Mouse (Mus musculus): ENCODE results near the gene Rnf144b. TPM values are rescaled to one million over a fixed set of nuclear protein-coding genes. Genes with fewer than 3 reads are reported as not detected.

Gene Rnf144b
- total RNA-seq, 2 experiments from 2014 or later: 20.7 to 25.9 TPM

- intact Hi-C loops (cut with DNase I): no loop called here
- Histone ChIP-seq H3K4me3 (no peak overlapping the region), H3K27ac (no peak overlapping the region)
- no peak for DNase-seq (ENCODE audit: extremely low spot score in 1 of 2, low spot score in 2 of 2)
- peak; percentile 35 for TF ChIP-seq CTCF (IDR thresholded peaks at IDR 0.05)
Measured at GRCm38 (mm10) chr13:47226521-47226920, 104.1 kb downstream of the Rnf144b start.

- H3K27ac ChIP-seq: no peak overlapping the region
- intact Hi-C loops (cut with DNase I): no loop called here
- no peak overlapping the region for H3K4me3 ChIP-seq
- no peak for TF ChIP-seq CTCF (IDR thresholded peaks at IDR 0.05)
- no peak for DNase-seq (ENCODE audit: extremely low spot score in 1 of 2, low spot score in 2 of 2)
Measured at GRCm38 (mm10) chr13:47228201-47228600, 105.7 kb downstream of the Rnf144b start.

- H3K4me3 ChIP-seq: no peak overlapping the region
- intact Hi-C loops (cut with DNase I): no loop called here
- no peak for TF ChIP-seq CTCF (IDR thresholded peaks at IDR 0.05)
- H3K27ac ChIP-seq: no peak overlapping the region
- DNase-seq (ENCODE audit: extremely low spot score in 1 of 2, low spot score in 2 of 2): no peak
Measured at GRCm38 (mm10) chr13:47228626-47229190, 106.3 kb downstream of the Rnf144b start.

GRCm38 (mm10) chr13:47232163-47232562 lies 109.7 kb downstream of the Rnf144b start:
- TF ChIP-seq CTCF (IDR thresholded peaks at IDR 0.05): no peak
- Histone ChIP-seq H3K4me3 (no peak overlapping the region), H3K27ac (no peak overlapping the region)
- no peak for DNase-seq (ENCODE audit: extremely low spot score in 1 of 2, low spot score in 2 of 2)
- intact Hi-C loops (cut with DNase I): no loop called here

GRCm38 (mm10) chr13:47237376-47237775 lies 114.9 kb downstream of the Rnf144b start:
- intact Hi-C loops (cut with DNase I): no loop called here
- no peak overlapping the region for H3K4me3 ChIP-seq
- DNase-seq (ENCODE audit: extremely low spot score in 1 of 2, low spot score in 2 of 2): no peak
- no peak overlapping the region for H3K27ac ChIP-seq
- no peak for TF ChIP-seq CTCF (IDR thresholded peaks at IDR 0.05)

GRCm38 (mm10) chr13:47238131-47238530 lies 115.7 kb downstream of the Rnf144b start:
- no peak for TF ChIP-seq CTCF (IDR thresholded peaks at IDR 0.05)
- no peak for DNase-seq (ENCODE audit: extremely low spot score in 1 of 2, low spot score in 2 of 2)
- Histone ChIP-seq H3K27ac (no peak overlapping the region), H3K4me3 (no peak overlapping the region)
- intact Hi-C loops (cut with DNase I): no loop called here

GRCm38 (mm10) chr13:47243569-47243968 lies 121.1 kb downstream of the Rnf144b start:
- no peak for DNase-seq (ENCODE audit: extremely low spot score in 1 of 2, low spot score in 2 of 2)
- Histone ChIP-seq H3K4me3 (no peak overlapping the region), H3K27ac (peak overlapping the region; percentile 26; the same call in 1 of the 2 replicates)
- TF ChIP-seq CTCF (IDR thresholded peaks at IDR 0.05): no peak
- intact Hi-C loops (cut with DNase I): no loop called here

- TF ChIP-seq CTCF (IDR thresholded peaks at IDR 0.05): no peak
- Histone ChIP-seq H3K27ac (peak overlapping the region; percentile 57; the same call in 1 of the 2 replicates), H3K4me3 (no peak overlapping the region)
- intact Hi-C loops (cut with DNase I): no loop called here
- DNase-seq (ENCODE audit: extremely low spot score in 1 of 2, low spot score in 2 of 2): peak; percentile 52 to 54
Measured at GRCm38 (mm10) chr13:47244771-47245170, 122.3 kb downstream of the Rnf144b start.

- Histone ChIP-seq H3K27ac (no peak overlapping the region), H3K4me3 (no peak overlapping the region)
- DNase-seq (ENCODE audit: extremely low spot score in 1 of 2, low spot score in 2 of 2): no peak
- intact Hi-C loops (cut with DNase I): no loop called here
- no peak for TF ChIP-seq CTCF (IDR thresholded peaks at IDR 0.05)
Measured at GRCm38 (mm10) chr13:47246459-47246858, 124.0 kb downstream of the Rnf144b start.

GRCm38 (mm10) chr13:47247156-47247800 lies 124.8 kb downstream of the Rnf144b start:
- Histone ChIP-seq H3K4me3 (no peak overlapping the region), H3K27ac (no peak overlapping the region)
- TF ChIP-seq CTCF (IDR thresholded peaks at IDR 0.05): no peak
- intact Hi-C loops (cut with DNase I): no loop called here
- no peak for DNase-seq (ENCODE audit: extremely low spot score in 1 of 2, low spot score in 2 of 2)

GRCm38 (mm10) chr13:47248289-47249010 lies 126.0 kb downstream of the Rnf144b start:
- intact Hi-C loops (cut with DNase I): no loop called here
- no peak overlapping the region for H3K27ac ChIP-seq
- DNase-seq (ENCODE audit: extremely low spot score in 1 of 2, low spot score in 2 of 2): no peak
- H3K4me3 ChIP-seq: no peak overlapping the region
- no peak for TF ChIP-seq CTCF (IDR thresholded peaks at IDR 0.05)

- no peak overlapping the region for H3K27ac ChIP-seq
- H3K4me3 ChIP-seq: no peak overlapping the region
- no peak for TF ChIP-seq CTCF (IDR thresholded peaks at IDR 0.05)
- DNase-seq (ENCODE audit: extremely low spot score in 1 of 2, low spot score in 2 of 2): no peak
- intact Hi-C loops (cut with DNase I): no loop called here
Measured at GRCm38 (mm10) chr13:47250615-47251014, 128.2 kb downstream of the Rnf144b start.

Measured in left cerebral cortex, adult 2 months (tissue).